Mouse (Mus musculus): ENCODE data around the gene Chd9. TPM values are rescaled to one million over a fixed set of nuclear protein-coding genes. Genes with fewer than 3 reads are reported as not detected.
"Not testable (repeated sequence)": the region's sequence is repeated elsewhere in the genome, so short reads cannot be mapped to it uniquely, and the experiment has no call there.

Chd9 gene
- polyA plus RNA-seq, 1 experiment: 339 TPM

- TF ChIP-seq CTCF (IDR thresholded peaks at IDR 0.05; ENCODE audit: extremely low read depth, insufficient read length, insufficient replicate concordance, low read depth, low read length) (no peak), POLR2A (IDR thresholded peaks at IDR 0.05; ENCODE audit: low read depth, low read length) (no peak)
- Histone ChIP-seq H3K36me3 (ENCODE audit: control insufficient read depth, insufficient read depth, low read length) (no peaks in the 10 kb centered on the region), H3K27ac (ENCODE audit: insufficient read depth, low read depth, low read length) (peak overlapping the region; percentile 69), H3K4me3 (ENCODE audit: low read depth, low read length) (no peak overlapping the region), H3K27me3 (ENCODE audit: control insufficient read depth, insufficient read depth, low read length) (no peaks in the 10 kb centered on the region), H3K4me1 (ENCODE audit: control insufficient read depth, insufficient read depth, insufficient read length, low read length) (peaks cover 26% of the 10 kb centered on the region)
- 46% methylated on average over 5 of the region's 5 CpGs for WGBS
Observed at GRCm38 (mm10) chr8:90881181-90881580, 53.0 kb downstream of the Chd9 start.

- TF ChIP-seq POLR2A (IDR thresholded peaks at IDR 0.05; ENCODE audit: low read depth, low read length): no peak
- TF ChIP-seq CTCF (IDR thresholded peaks at IDR 0.05; ENCODE audit: extremely low read depth, insufficient read length, insufficient replicate concordance, low read depth, low read length): no peak
- Histone ChIP-seq H3K27me3 (ENCODE audit: control insufficient read depth, insufficient read depth, low read length) (no peaks in the 10 kb centered on the region), H3K36me3 (ENCODE audit: control insufficient read depth, insufficient read depth, low read length) (no peaks in the 10 kb centered on the region), H3K4me1 (ENCODE audit: control insufficient read depth, insufficient read depth, insufficient read length, low read length) (peaks cover 19% of the 10 kb centered on the region), H3K4me3 (ENCODE audit: low read depth, low read length) (no peak overlapping the region), H3K27ac (ENCODE audit: insufficient read depth, low read depth, low read length) (no peak overlapping the region)
- 88% methylated on average over 16 of the region's 16 CpGs for WGBS
Observed at GRCm38 (mm10) chr8:90882088-90882691, 54.0 kb downstream of the Chd9 start.

GRCm38 (mm10) chr8:90885671-90886368, 57.7 kb downstream of the Chd9 start:
- Histone ChIP-seq H3K4me1 (ENCODE audit: control insufficient read depth, insufficient read depth, insufficient read length, low read length) (peaks cover 6% of the 10 kb centered on the region; the same call in 1 of the 2 replicates), H3K27ac (ENCODE audit: insufficient read depth, low read depth, low read length) (no peak overlapping the region), H3K27me3 (ENCODE audit: control insufficient read depth, insufficient read depth, low read length) (no peaks in the 10 kb centered on the region), H3K4me3 (ENCODE audit: low read depth, low read length) (no peak overlapping the region), H3K36me3 (ENCODE audit: control insufficient read depth, insufficient read depth, low read length) (no peaks in the 10 kb centered on the region)
- 37% methylated on average over 2 of the region's 2 CpGs for WGBS
- no peak for TF ChIP-seq POLR2A (IDR thresholded peaks at IDR 0.05; ENCODE audit: low read depth, low read length)

- not testable (repeated sequence) for H3K4me1 ChIP-seq (ENCODE audit: control insufficient read depth, insufficient read depth, insufficient read length, low read length); H3K27ac ChIP-seq (ENCODE audit: insufficient read depth, low read depth, low read length); H3K36me3 ChIP-seq (ENCODE audit: control insufficient read depth, insufficient read depth, low read length); H3K4me3 ChIP-seq (ENCODE audit: low read depth, low read length); H3K27me3 ChIP-seq (ENCODE audit: control insufficient read depth, insufficient read depth, low read length)
- WGBS: no CpG with 5 or more reads among the region's 15 CpGs
Observed at GRCm38 (mm10) chr8:90886369-90886712, 58.2 kb downstream of the Chd9 start.

- H3K36me3 ChIP-seq (ENCODE audit: control insufficient read depth, insufficient read depth, low read length); H3K27me3 ChIP-seq (ENCODE audit: control insufficient read depth, insufficient read depth, low read length); H3K4me1 ChIP-seq (ENCODE audit: control insufficient read depth, insufficient read depth, insufficient read length, low read length): not testable (repeated sequence)
- Histone ChIP-seq H3K4me3 (ENCODE audit: low read depth, low read length) (peak overlapping the region; percentile 57), H3K27ac (ENCODE audit: insufficient read depth, low read depth, low read length) (peak overlapping the region; percentile 86)
- no CpG with 5 or more reads among the region's 20 CpGs for WGBS
Observed at GRCm38 (mm10) chr8:90887328-90887727, 59.2 kb downstream of the Chd9 start.

GRCm38 (mm10) chr8:90891872-90892578, 63.9 kb downstream of the Chd9 start:
- TF ChIP-seq CTCF (IDR thresholded peaks at IDR 0.05; ENCODE audit: extremely low read depth, insufficient read length, insufficient replicate concordance, low read depth, low read length) (no peak), POLR2A (IDR thresholded peaks at IDR 0.05; ENCODE audit: low read depth, low read length) (no peak)
- no peaks in the 10 kb centered on the region; the same call in 1 of the 2 replicates for H3K4me1 ChIP-seq (ENCODE audit: control insufficient read depth, insufficient read depth, insufficient read length, low read length)
- peak overlapping the region; percentile 10 for H3K27ac ChIP-seq (ENCODE audit: insufficient read depth, low read depth, low read length)
- H3K36me3 ChIP-seq (ENCODE audit: control insufficient read depth, insufficient read depth, low read length): peaks cover 18% of the 10 kb centered on the region
- no peaks in the 10 kb centered on the region for H3K27me3 ChIP-seq (ENCODE audit: control insufficient read depth, insufficient read depth, low read length)
- 41% methylated on average over 8 of the region's 8 CpGs for WGBS
- peak overlapping the region; percentile 11; the same call in 1 of the 2 replicates for H3K4me3 ChIP-seq (ENCODE audit: low read depth, low read length)

GRCm38 (mm10) chr8:90892579-90892919, 64.4 kb downstream of the Chd9 start:
- H3K36me3 ChIP-seq (ENCODE audit: control insufficient read depth, insufficient read depth, low read length): peaks cover 18% of the 10 kb centered on the region
- 0 out of 2 replicates have a peak overlapping the region, but pooled peaks have one; percentile 2 for H3K4me3 ChIP-seq (ENCODE audit: low read depth, low read length)
- no peaks in the 10 kb centered on the region for H3K27me3 ChIP-seq (ENCODE audit: control insufficient read depth, insufficient read depth, low read length)
- 33% methylated on average over 5 of the region's 5 CpGs for WGBS
- H3K27ac ChIP-seq (ENCODE audit: insufficient read depth, low read depth, low read length): peak overlapping the region; percentile 10; the same call in 1 of the 2 replicates
- TF ChIP-seq POLR2A (IDR thresholded peaks at IDR 0.05; ENCODE audit: low read depth, low read length): no peak
- TF ChIP-seq CTCF (IDR thresholded peaks at IDR 0.05; ENCODE audit: extremely low read depth, insufficient read length, insufficient replicate concordance, low read depth, low read length): no peak
- H3K4me1 ChIP-seq (ENCODE audit: control insufficient read depth, insufficient read depth, insufficient read length, low read length): no peaks in the 10 kb centered on the region; the same call in 1 of the 2 replicates

Data from small intestine, adult 2 months (tissue).